Mouse (Mus musculus): ENCODE measurements at regions not wholly inside any gene's neighbourhood (a gene's known extent, or its start where the extent isn't known, plus 50 kb on each side); places are given as distances from the start of the nearest gene placed in this dataset.
"Not testable (repeated sequence)": the region's sequence is repeated elsewhere in the genome, so short reads cannot be mapped to it uniquely, and the experiment has no call there.

DNA sequence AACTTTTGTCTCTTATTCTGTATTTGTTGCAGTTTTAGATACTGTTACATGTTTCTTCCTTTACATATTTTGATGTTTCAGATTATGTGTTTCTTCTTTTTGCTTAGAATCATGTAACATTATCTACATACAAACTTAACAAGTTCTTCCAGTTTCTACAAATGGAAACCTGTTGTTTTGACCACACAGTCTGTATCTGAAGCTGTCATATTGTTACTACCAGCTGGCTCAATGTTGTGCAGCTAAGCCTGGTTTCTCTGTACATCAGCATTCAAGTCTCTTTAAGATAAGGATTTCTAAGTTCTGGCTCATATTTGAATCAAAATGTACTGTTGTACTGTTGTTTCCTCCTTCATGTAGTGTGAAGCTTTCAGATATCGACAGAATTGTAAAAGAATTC lies 65.4 kb upstream of the Vps41 start:
- H3K4me1 ChIP-seq (ENCODE audit: control insufficient read depth, insufficient read depth, low read length): no peaks in the 10 kb centered on the region
- no peaks in the 10 kb centered on the region for H3K27me3 ChIP-seq (ENCODE audit: control insufficient read depth, insufficient read depth, low read depth, low read length)
- no peak overlapping the region for H3K4me2 ChIP-seq (ENCODE audit: low read length)
- 91% methylated on average over 1 of the region's 1 CpGs for WGBS
- no peak overlapping the region for H3K4me3 ChIP-seq (ENCODE audit: low read depth, low read length)
- H3K9me3 ChIP-seq (replicated peaks; ENCODE audit: control insufficient read depth, low read length, poor library complexity, severe bottlenecking): no peaks in the 10 kb centered on the region
- no peaks in the 10 kb centered on the region for H3K36me3 ChIP-seq (ENCODE audit: control insufficient read depth, insufficient read depth, low read length)
- H3K27ac ChIP-seq (ENCODE audit: low read length): no peak overlapping the region
- no peak for ATAC-seq
- H3K9ac ChIP-seq (ENCODE audit: low read depth, low read length): no peak overlapping the region

- Histone ChIP-seq H3K36me3 (ENCODE audit: control insufficient read depth, insufficient read depth, low read length) (no peaks in the 10 kb centered on the region), H3K4me3 (ENCODE audit: low read depth, low read length) (no peak overlapping the region), H3K27me3 (ENCODE audit: control insufficient read depth, insufficient read depth, low read depth, low read length) (no peaks in the 10 kb centered on the region), H3K4me2 (ENCODE audit: low read length) (peak overlapping the region; percentile 35), H3K9ac (ENCODE audit: low read depth, low read length) (0 out of 2 replicates have a peak overlapping the region, but pooled peaks have one; percentile 41), H3K27ac (ENCODE audit: low read length) (no peak overlapping the region), H3K9me3 (replicated peaks; ENCODE audit: control insufficient read depth, low read length, poor library complexity, severe bottlenecking) (no peaks in the 10 kb centered on the region), H3K4me1 (ENCODE audit: control insufficient read depth, insufficient read depth, low read length) (peaks cover 5% of the 10 kb centered on the region)
- ATAC-seq: peak; percentile 80
- 23% methylated on average over 18 of the region's 18 CpGs for WGBS
Measured at GRCm38 (mm10) chr13:18614763-18615616, 102.1 kb upstream of the Vps41 start.

DNA sequence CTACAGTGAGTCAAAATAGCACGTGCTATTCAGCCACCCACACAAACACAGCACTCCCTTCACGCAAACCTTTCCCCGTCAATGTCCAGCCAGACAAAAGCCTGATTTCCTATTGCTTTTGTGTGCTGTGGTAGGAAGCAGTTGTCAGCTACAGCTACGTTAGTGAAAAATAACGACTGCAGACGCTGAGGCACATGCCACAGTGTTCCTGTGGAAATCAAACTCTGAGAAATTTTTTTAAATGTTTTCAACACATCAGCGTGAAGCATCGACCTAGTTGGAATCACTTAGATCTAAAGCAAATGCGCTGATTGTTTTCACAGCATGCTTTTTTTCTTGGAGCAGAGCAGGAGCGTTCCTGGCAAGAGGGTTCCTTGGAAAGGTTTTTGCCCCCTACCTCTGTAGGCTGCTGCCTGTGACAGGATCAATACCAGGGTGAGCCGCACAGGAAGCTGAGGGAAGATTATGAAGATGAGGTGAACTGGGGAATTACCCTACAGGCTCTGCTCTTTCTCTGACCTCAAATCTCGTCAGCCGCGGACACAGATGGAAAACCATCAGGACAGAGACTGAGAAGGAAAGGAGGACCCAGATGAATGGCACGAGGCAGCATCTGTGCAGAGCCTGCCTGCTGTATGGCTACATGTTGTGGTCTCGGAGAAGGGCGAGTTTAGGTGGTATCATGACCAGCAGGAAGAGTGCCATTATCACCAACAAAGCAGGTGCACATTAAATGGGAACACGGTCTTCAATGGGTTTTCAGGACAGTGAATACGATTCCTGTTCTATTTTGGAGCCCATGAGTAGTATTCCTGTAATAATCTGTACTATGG lies 136.2 kb upstream of the Vps41 start:
- H3K9ac ChIP-seq (ENCODE audit: low read depth, low read length): no peak overlapping the region
- H3K4me3 ChIP-seq (ENCODE audit: low read depth, low read length): no peak overlapping the region
- no peaks in the 10 kb centered on the region; the same call in 1 of the 2 replicates for H3K4me1 ChIP-seq (ENCODE audit: control insufficient read depth, insufficient read depth, low read length)
- no peak overlapping the region for H3K27ac ChIP-seq (ENCODE audit: low read length)
- no peaks in the 10 kb centered on the region for H3K36me3 ChIP-seq (ENCODE audit: control insufficient read depth, insufficient read depth, low read length)
- no peaks in the 10 kb centered on the region for H3K9me3 ChIP-seq (replicated peaks; ENCODE audit: control insufficient read depth, low read length, poor library complexity, severe bottlenecking)
- 28% methylated on average over 19 of the region's 19 CpGs for WGBS
- ATAC-seq: peak; percentile 66
- H3K27me3 ChIP-seq (ENCODE audit: control insufficient read depth, insufficient read depth, low read depth, low read length): no peaks in the 10 kb centered on the region; the same call in 1 of the 2 replicates
- H3K4me2 ChIP-seq (ENCODE audit: low read length): peak overlapping the region; percentile 42

DNA sequence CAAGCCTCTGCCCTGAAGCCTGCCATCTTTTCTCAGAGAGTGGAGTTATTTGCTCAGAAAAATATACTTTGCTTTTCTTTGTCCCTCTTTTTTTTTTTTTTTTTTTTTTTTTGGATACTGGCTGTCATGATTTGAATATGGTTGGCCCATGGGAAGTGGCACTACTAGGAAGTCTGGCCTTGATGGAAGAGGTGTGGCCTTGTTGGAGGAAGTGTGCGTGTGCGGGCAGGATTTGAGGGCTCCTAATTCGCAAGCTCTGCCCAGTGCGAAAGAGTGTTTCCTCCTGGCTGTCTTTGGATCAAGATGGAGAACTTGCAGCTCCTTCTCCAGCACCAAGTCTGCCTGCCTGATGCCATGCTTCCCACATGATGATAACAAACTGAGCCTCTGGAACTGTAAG lies 141.1 kb upstream of the Vps41 start:
- Histone ChIP-seq H3K9me3 (replicated peaks; ENCODE audit: control insufficient read depth, low read length, poor library complexity, severe bottlenecking) (no peaks in the 10 kb centered on the region), H3K9ac (ENCODE audit: low read depth, low read length) (no peak overlapping the region), H3K36me3 (ENCODE audit: control insufficient read depth, insufficient read depth, low read length) (no peaks in the 10 kb centered on the region), H3K4me1 (ENCODE audit: control insufficient read depth, insufficient read depth, low read length) (no peaks in the 10 kb centered on the region; the same call in 1 of the 2 replicates), H3K27ac (ENCODE audit: low read length) (no peak overlapping the region), H3K4me3 (ENCODE audit: low read depth, low read length) (no peak overlapping the region), H3K27me3 (ENCODE audit: control insufficient read depth, insufficient read depth, low read depth, low read length) (no peaks in the 10 kb centered on the region; the same call in 1 of the 2 replicates), H3K4me2 (ENCODE audit: low read length) (no peak overlapping the region)
- 48% methylated on average over 4 of the region's 4 CpGs for WGBS
- no peak for ATAC-seq

GRCm38 (mm10) chr13:18575599-18575998 lies 141.5 kb upstream of the Vps41 start:
- Histone ChIP-seq H3K27ac (ENCODE audit: low read length) (no peak overlapping the region), H3K36me3 (ENCODE audit: control insufficient read depth, insufficient read depth, low read length) (no peaks in the 10 kb centered on the region), H3K4me2 (ENCODE audit: low read length) (no peak overlapping the region), H3K27me3 (ENCODE audit: control insufficient read depth, insufficient read depth, low read depth, low read length) (no peaks in the 10 kb centered on the region; the same call in 1 of the 2 replicates), H3K9ac (ENCODE audit: low read depth, low read length) (no peak overlapping the region), H3K4me3 (ENCODE audit: low read depth, low read length) (no peak overlapping the region), H3K4me1 (ENCODE audit: control insufficient read depth, insufficient read depth, low read length) (no peaks in the 10 kb centered on the region), H3K9me3 (replicated peaks; ENCODE audit: control insufficient read depth, low read length, poor library complexity, severe bottlenecking) (no peaks in the 10 kb centered on the region)
- WGBS: 4% methylated on average over 5 of the region's 5 CpGs
- no peak for ATAC-seq

- H3K4me2 ChIP-seq (ENCODE audit: low read length); ATAC-seq; H3K27ac ChIP-seq (ENCODE audit: low read length); H3K4me3 ChIP-seq (ENCODE audit: low read depth, low read length); H3K27me3 ChIP-seq (ENCODE audit: control insufficient read depth, insufficient read depth, low read depth, low read length); H3K9me3 ChIP-seq (replicated peaks; ENCODE audit: control insufficient read depth, low read length, poor library complexity, severe bottlenecking); H3K4me1 ChIP-seq (ENCODE audit: control insufficient read depth, insufficient read depth, low read length); H3K9ac ChIP-seq (ENCODE audit: low read depth, low read length); H3K36me3 ChIP-seq (ENCODE audit: control insufficient read depth, insufficient read depth, low read length): not testable (repeated sequence)
- 83% methylated on average over 4 of the region's 4 CpGs for WGBS
Measured at GRCm38 (mm10) chr13:18542032-18542431, 144.5 kb upstream of the Pou6f2 start.

- H3K36me3 ChIP-seq (ENCODE audit: control insufficient read depth, insufficient read depth, low read length): no peaks in the 10 kb centered on the region
- no peak for ATAC-seq
Measured at GRCm38 (mm10) chr13:18530509-18530908, 133.0 kb upstream of the Pou6f2 start.

GRCm38 (mm10) chr13:18498159-18498558 lies 100.7 kb upstream of the Pou6f2 start:
- H3K9ac ChIP-seq (ENCODE audit: low read depth, low read length): peak overlapping the region; percentile 35; the same call in 1 of the 2 replicates
- H3K27ac ChIP-seq (ENCODE audit: low read length): no peak overlapping the region
- H3K4me1 ChIP-seq (ENCODE audit: control insufficient read depth, insufficient read depth, low read length): peaks cover 8% of the 10 kb centered on the region
- no peaks in the 10 kb centered on the region for H3K36me3 ChIP-seq (ENCODE audit: control insufficient read depth, insufficient read depth, low read length)
- 16% methylated on average over 4 of the region's 4 CpGs for WGBS
- 0 out of 2 replicates have a peak, but pooled peaks have one; percentile 57 for ATAC-seq
- H3K27me3 ChIP-seq (ENCODE audit: control insufficient read depth, insufficient read depth, low read depth, low read length): no peaks in the 10 kb centered on the region
- H3K4me2 ChIP-seq (ENCODE audit: low read length): peak overlapping the region; percentile 46
- H3K4me3 ChIP-seq (ENCODE audit: low read depth, low read length): peak overlapping the region; percentile 23
- H3K9me3 ChIP-seq (replicated peaks; ENCODE audit: control insufficient read depth, low read length, poor library complexity, severe bottlenecking): no peaks in the 10 kb centered on the region

More at GRCm38 (mm10) chr13:18530509-18530908, 133.0 kb upstream of the Pou6f2 start:
- no peaks in the 10 kb centered on the region for H3K4me1 ChIP-seq (ENCODE audit: control insufficient read depth, insufficient read depth, low read length)
- H3K4me3 ChIP-seq (ENCODE audit: low read depth, low read length): no peak overlapping the region
- no peaks in the 10 kb centered on the region for H3K9me3 ChIP-seq (replicated peaks; ENCODE audit: control insufficient read depth, low read length, poor library complexity, severe bottlenecking)
- H3K9ac ChIP-seq (ENCODE audit: low read depth, low read length): no peak overlapping the region
- no peaks in the 10 kb centered on the region for H3K27me3 ChIP-seq (ENCODE audit: control insufficient read depth, insufficient read depth, low read depth, low read length)
- 67% methylated on average over 1 of the region's 1 CpGs for whole genome bisulfite sequencing
- no peak overlapping the region for H3K27ac ChIP-seq (ENCODE audit: low read length)
- H3K4me2 ChIP-seq (ENCODE audit: low read length): no peak overlapping the region
